Mouse (Mus musculus) midbrain, embryonic 10.5 days (tissue): ENCODE measurements at regions not wholly inside any gene's neighbourhood (a gene's known extent, or its start where the extent isn't known, plus 50 kb on each side); places are given as distances from the start of the nearest gene placed in this dataset.

Source experiments
- DNase-seq: peaks from one replicate; pipeline ENCODE4 v3.0.0-alpha.2; 2017; ENCODE audit warnings: low spot score
- H3K27ac ChIP-seq: fragments of 300-500 bp; sonication (generic); replicated peaks from 2 replicates; pipeline ENCODE4 v1.5.1; 2016; ENCODE audit warnings: mild to moderate bottlenecking
- H3K27me3 ChIP-seq: fragments of 300-500 bp; sonication (generic); 2 replicates; pipeline ENCODE4 v1.6.1; 2016; ENCODE audit warnings: low read depth, mild to moderate bottlenecking; ENCODE audit not compliant: poor library complexity, severe bottlenecking
- H3K36me3 ChIP-seq: fragments of 300-500 bp; sonication (generic); 2 replicates; pipeline ENCODE4 v1.6.1; 2016; ENCODE audit warnings: mild to moderate bottlenecking, moderate library complexity
- H3K4me1 ChIP-seq: fragments of 300-500 bp; sonication (generic); 2 replicates; pipeline ENCODE4 v1.6.1; 2016
- H3K4me3 ChIP-seq: fragments of 300-500 bp; sonication (generic); 2 replicates; pipeline ENCODE4 v1.5.1; 2016; ENCODE audit warnings: mild to moderate bottlenecking, moderate library complexity
- H3K9me3 ChIP-seq: fragments of 300-500 bp; sonication (generic); replicated peaks from 2 replicates; pipeline ENCODE4 v1.6.1; 2016; ENCODE audit warnings: mild to moderate bottlenecking
- WGBS: fragments of 180-500 bp; shearing (Covaris S2); methylation state at CpG from one replicate; pipeline ENCODE4 v1.1.7; 2016; 5-methylcytosine and 5-hydroxymethylcytosine counted together

GRCm38 (mm10) chr10:95015298-95015951 lies 70.8 kb upstream of the Plxnc1 start:
- no peak overlapping the region for H3K4me3 ChIP-seq
- no peaks in the 10 kb centered on the region for H3K9me3 ChIP-seq
- H3K27me3 ChIP-seq, result no peaks in the 10 kb centered on the region
- H3K36me3 ChIP-seq, result no peaks in the 10 kb centered on the region
- 86% methylated on average over 9 of the region's 9 CpGs for WGBS
- H3K4me1 ChIP-seq, result no peaks in the 10 kb centered on the region
- no peak for DNase-seq
- no peak overlapping the region for H3K27ac ChIP-seq

GRCm38 (mm10) chr10:95013946-95014345 lies 69.3 kb upstream of the Plxnc1 start:
- Histone ChIP-seq H3K36me3 (no peaks in the 10 kb centered on the region), H3K4me1 (no peaks in the 10 kb centered on the region), H3K27me3 (no peaks in the 10 kb centered on the region), H3K4me3 (no peak overlapping the region), H3K27ac (no peak overlapping the region), H3K9me3 (no peaks in the 10 kb centered on the region)
- 85% methylated on average over 4 of the region's 4 CpGs for WGBS
- DNase-seq, result no peak

- 97% methylated on average over 11 of the region's 11 CpGs for WGBS
- Histone ChIP-seq H3K27ac (no peak overlapping the region), H3K4me3 (no peak overlapping the region), H3K36me3 (no peaks in the 10 kb centered on the region), H3K4me1 (no peaks in the 10 kb centered on the region), H3K9me3 (no peaks in the 10 kb centered on the region), H3K27me3 (no peaks in the 10 kb centered on the region)
- no peak for DNase-seq
These were observed 68.7 kb upstream of the Plxnc1 start for GRCm38 (mm10) chr10:95013213-95013915.

GRCm38 (mm10) chr10:95010333-95010732 lies 65.7 kb upstream of the Plxnc1 start:
- WGBS, result 93% methylated on average over 6 of the region's 6 CpGs
- no peak for DNase-seq
- H3K4me1 ChIP-seq, result no peaks in the 10 kb centered on the region

GRCm38 (mm10) chr10:95009081-95009480 lies 64.4 kb upstream of the Plxnc1 start:
- DNase-seq, result no peak
- H3K4me1 ChIP-seq, result no peaks in the 10 kb centered on the region
- 0 out of 2 replicates have a peak, but pooled peaks cover 4% of the 10 kb centered on the region for H3K9me3 ChIP-seq
- no peaks in the 10 kb centered on the region for H3K27me3 ChIP-seq
- H3K27ac ChIP-seq, result no peak overlapping the region
- H3K36me3 ChIP-seq, result no peaks in the 10 kb centered on the region
- 94% methylated on average over 1 of the region's 1 CpGs for whole genome bisulfite sequencing
- H3K4me3 ChIP-seq, result no peak overlapping the region

More at GRCm38 (mm10) chr10:95010333-95010732, 65.7 kb upstream of the Plxnc1 start:
- Histone ChIP-seq H3K9me3 (0 out of 2 replicates have a peak, but pooled peaks cover 4% of the 10 kb centered on the region), H3K27me3 (no peaks in the 10 kb centered on the region), H3K27ac (no peak overlapping the region), H3K4me3 (no peak overlapping the region), H3K36me3 (no peaks in the 10 kb centered on the region)

- Histone ChIP-seq H3K4me3 (no peak overlapping the region), H3K36me3 (no peaks in the 10 kb centered on the region), H3K9me3 (0 out of 2 replicates have a peak, but pooled peaks cover 4% of the 10 kb centered on the region), H3K27ac (no peak overlapping the region), H3K4me1 (no peaks in the 10 kb centered on the region), H3K27me3 (no peaks in the 10 kb centered on the region)
- no peak for DNase-seq
- 85% methylated on average over 9 of the region's 9 CpGs for WGBS
These were observed 59.6 kb upstream of the Plxnc1 start for GRCm38 (mm10) chr10:95004065-95004763.

- no peaks in the 10 kb centered on the region for H3K27me3 ChIP-seq
- H3K9me3 ChIP-seq, result 0 out of 2 replicates have a peak, but pooled peaks cover 4% of the 10 kb centered on the region
- no peak for DNase-seq
- no peaks in the 10 kb centered on the region for H3K36me3 ChIP-seq
- no peak overlapping the region for H3K27ac ChIP-seq
- H3K4me3 ChIP-seq, result no peak overlapping the region
- WGBS, result 93% methylated on average over 7 of the region's 7 CpGs
- H3K4me1 ChIP-seq, result no peaks in the 10 kb centered on the region
These were observed 59.0 kb upstream of the Plxnc1 start for GRCm38 (mm10) chr10:95003621-95004020.

- Histone ChIP-seq H3K4me3 (no peak overlapping the region), H3K9me3 (0 out of 2 replicates have a peak, but pooled peaks cover 4% of the 10 kb centered on the region), H3K27ac (no peak overlapping the region), H3K27me3 (no peaks in the 10 kb centered on the region), H3K36me3 (no peaks in the 10 kb centered on the region), H3K4me1 (no peaks in the 10 kb centered on the region)
- 84% methylated on average over 6 of the region's 6 CpGs for WGBS
- no peak for DNase-seq
These were observed 57.0 kb upstream of the Plxnc1 start for GRCm38 (mm10) chr10:95001650-95002049.

- no peaks in the 10 kb centered on the region for H3K9me3 ChIP-seq
- DNase-seq, result no peak
- 92% methylated on average over 5 of the region's 5 CpGs for WGBS
- H3K27ac ChIP-seq, result no peak overlapping the region
- H3K36me3 ChIP-seq, result no peaks in the 10 kb centered on the region
- no peak overlapping the region for H3K4me3 ChIP-seq
- H3K27me3 ChIP-seq, result no peaks in the 10 kb centered on the region
- H3K4me1 ChIP-seq, result no peaks in the 10 kb centered on the region
These were observed 55.1 kb upstream of the Plxnc1 start for GRCm38 (mm10) chr10:94999716-95000115.
